Mouse (Mus musculus) CH12.LX (cell line): ENCODE measurements around the gene Evx2. TPM values are rescaled to one million over a fixed set of nuclear protein-coding genes. Genes with fewer than 3 reads are reported as not detected.

Experiments
- DNase-seq: peaks from one replicate; pipeline ENCODE4 v3.0.0-alpha.2; 2013; ENCODE audit errors: extremely low read depth
- H3K27ac ChIP-seq: 2 replicates; pipeline ENCODE4 v1.5.1; 2012; ENCODE audit warnings: low read depth, mild to moderate bottlenecking, control low read depth, moderate library complexity; ENCODE audit not compliant: insufficient read depth
- H3K27me3 ChIP-seq: replicated peaks from 2 replicates; pipeline ENCODE3; 2012; ENCODE audit warnings: inconsistent platforms
- H3K36me3 ChIP-seq, 2 experiments: replicated peaks in 1 of 2; 2 replicates each; pipeline versions ENCODE3 to v1.6.1; 2012; ENCODE audit warnings: inconsistent platforms in 1 of 2, low read length in 1 of 2, mild to moderate bottlenecking in 1 of 2, mixed read lengths in 1 of 2, moderate library complexity in 1 of 2; ENCODE audit not compliant: control insufficient read depth in 1 of 2, insufficient read depth in 1 of 2
- H3K4me1 ChIP-seq, 2 experiments: 2 replicates each; pipeline ENCODE4 v1.6.1; 2012; ENCODE audit warnings: inconsistent platforms in 1 of 2, moderate library complexity in 1 of 2; ENCODE audit not compliant: insufficient read depth in 2 of 2, control insufficient read depth in 1 of 2
- H3K4me2 ChIP-seq: 2 replicates; pipeline ENCODE4 v1.6.1; 2012; ENCODE audit warnings: low read depth, mild to moderate bottlenecking, control low read depth; ENCODE audit not compliant: poor library complexity, insufficient read depth, severe bottlenecking
- H3K4me3 ChIP-seq, 3 experiments: fragments of 150-350 bp in 1 of 3; sonication (generic) in 1 of 3; replicated peaks in 1 of 3; 2 replicates each; pipeline versions ENCODE3 to v1.5.1; 2011 to 2012; ENCODE audit warnings: low read depth in 2 of 3, low read length in 2 of 3, mild to moderate bottlenecking in 2 of 3, moderate library complexity in 2 of 3, control low read depth in 1 of 3, improper control_type of control experiment in 1 of 3, inconsistent platforms in 1 of 3, mixed read lengths in 1 of 3; ENCODE audit not compliant: poor library complexity in 1 of 3
- H3K79me2 ChIP-seq: replicated peaks from 2 replicates; pipeline ENCODE4 v1.6.1; 2012; ENCODE audit warnings: mild to moderate bottlenecking, moderate library complexity; ENCODE audit not compliant: control insufficient read depth, poor library complexity, insufficient read depth, severe bottlenecking; ENCODE audit errors: extremely low read depth
- H3K9ac ChIP-seq: 2 replicates; pipeline ENCODE4 v1.6.1; 2012; ENCODE audit warnings: low read depth, mild to moderate bottlenecking, control low read depth, moderate library complexity; ENCODE audit not compliant: insufficient read depth
- H3K9me3 ChIP-seq: replicated peaks from 2 replicates; pipeline ENCODE3; 2012; ENCODE audit warnings: low read length, inconsistent platforms, mixed read lengths
- CHD1 ChIP-seq: IDR thresholded peaks from 2 replicates; pipeline ENCODE4 v1.6.1; 2012; ENCODE audit warnings: low read depth, low read length, improper control_type of control experiment, inconsistent platforms
- CHD2 ChIP-seq: IDR thresholded peaks from 2 replicates; pipeline ENCODE4 v1.6.1; 2011; ENCODE audit warnings: low read length, improper control_type of control experiment
- CTCF ChIP-seq, 2 experiments: IDR thresholded peaks in 1 of 2; conservative IDR thresholded peaks in 1 of 2; 2 replicates each; pipeline ENCODE4 v1.5.1; 2011 to 2012; ENCODE audit warnings: low read depth in 2 of 2, low read length in 2 of 2, improper control_type of control experiment in 1 of 2, inconsistent platforms in 1 of 2, mild to moderate bottlenecking in 1 of 2, moderate library complexity in 1 of 2
- E2F4 ChIP-seq: IDR thresholded peaks from 2 replicates; pipeline ENCODE4 v1.6.1; 2011; ENCODE audit warnings: low read depth, low read length, improper control_type of control experiment; ENCODE audit not compliant: insufficient replicate concordance
- ELF1 ChIP-seq: IDR thresholded peaks from 2 replicates; pipeline ENCODE4 v1.6.1; 2014; ENCODE audit warnings: low read depth, mild to moderate bottlenecking, inconsistent platforms, low read length, improper control_type of control experiment
- EP300 ChIP-seq: IDR thresholded peaks from 2 replicates; pipeline ENCODE4 v1.6.1; 2011; ENCODE audit warnings: low read length, improper control_type of control experiment
- GABPA ChIP-seq: IDR thresholded peaks from 2 replicates; pipeline ENCODE4 v1.6.1; 2012; ENCODE audit warnings: low read depth, low read length, improper control_type of control experiment, inconsistent platforms; ENCODE audit not compliant: insufficient replicate concordance
- HCFC1 ChIP-seq: IDR thresholded peaks from 2 replicates; pipeline ENCODE4 v1.6.1; 2012; ENCODE audit warnings: low read depth, mild to moderate bottlenecking, inconsistent platforms, low read length, improper control_type of control experiment
- JUN ChIP-seq: IDR thresholded peaks from 2 replicates; pipeline ENCODE4 v1.6.1; 2011; ENCODE audit warnings: low read depth, mild to moderate bottlenecking, low read length, improper control_type of control experiment, moderate library complexity; ENCODE audit not compliant: insufficient read depth
- MAFK ChIP-seq: IDR thresholded peaks from 2 replicates; pipeline ENCODE4 v1.6.1; 2011; ENCODE audit warnings: low read length, improper control_type of control experiment; ENCODE audit not compliant: insufficient replicate concordance
- MAX ChIP-seq: IDR thresholded peaks from 2 replicates; pipeline ENCODE4 v1.6.1; 2011; ENCODE audit warnings: low read length, improper control_type of control experiment
- MAZ ChIP-seq: IDR thresholded peaks from 2 replicates; pipeline ENCODE4 v1.6.1; 2012; ENCODE audit warnings: low read depth, mild to moderate bottlenecking, inconsistent platforms, low read length, improper control_type of control experiment, moderate library complexity
- NELFE ChIP-seq: IDR thresholded peaks from 2 replicates; pipeline ENCODE4 v1.6.1; 2011; ENCODE audit warnings: low read depth, low read length, improper control_type of control experiment
- PAX5 ChIP-seq: IDR thresholded peaks from 2 replicates; pipeline ENCODE4 v1.6.1; 2012; ENCODE audit warnings: low read length, inconsistent platforms, mixed read lengths
- POLR2A ChIP-seq: IDR thresholded peaks from 2 replicates; pipeline ENCODE4 v1.6.1; 2011; ENCODE audit warnings: low read depth, mild to moderate bottlenecking, improper control_type of control experiment, low read length
- RAD21 ChIP-seq: IDR thresholded peaks from 2 replicates; pipeline ENCODE4 v1.6.1; 2011; ENCODE audit warnings: low read depth, mild to moderate bottlenecking, low read length, improper control_type of control experiment, moderate library complexity
- SIN3A ChIP-seq: IDR thresholded peaks from 2 replicates; pipeline ENCODE4 v1.6.1; 2012; ENCODE audit warnings: low read length, improper control_type of control experiment, inconsistent platforms
- SMC3 ChIP-seq: IDR thresholded peaks from 2 replicates; pipeline ENCODE4 v1.6.1; 2011; ENCODE audit warnings: low read depth, low read length, improper control_type of control experiment
- TBP ChIP-seq: conservative IDR thresholded peaks from 2 replicates; pipeline ENCODE4 v1.6.1; 2011; ENCODE audit warnings: low read depth, low read length, improper control_type of control experiment
- TCF12 ChIP-seq: IDR thresholded peaks from 2 replicates; pipeline ENCODE4 v1.6.1; 2014; ENCODE audit warnings: low read depth, mild to moderate bottlenecking, inconsistent platforms, low read length, improper control_type of control experiment
- UBTF ChIP-seq: IDR thresholded peaks from 2 replicates; pipeline ENCODE4 v1.6.1; 2012; ENCODE audit warnings: low read depth, mild to moderate bottlenecking, inconsistent platforms, low read length, improper control_type of control experiment, moderate library complexity
- USF1 ChIP-seq: IDR thresholded peaks from 2 replicates; pipeline ENCODE4 v1.6.1; 2014; ENCODE audit warnings: low read depth, mild to moderate bottlenecking, inconsistent platforms, low read length, improper control_type of control experiment
- ZC3H11A ChIP-seq: IDR thresholded peaks from 2 replicates; pipeline ENCODE4 v1.6.1; 2012; ENCODE audit warnings: low read depth, mild to moderate bottlenecking, inconsistent platforms, low read length, improper control_type of control experiment
- ZKSCAN1 ChIP-seq: IDR thresholded peaks from 2 replicates; pipeline ENCODE4 v1.6.1; 2012; ENCODE audit warnings: low read depth, inconsistent platforms, low read length, improper control_type of control experiment, borderline replicate concordance
- dilution Hi-C: fragments of 300-500 bp; cut with MboI; formaldehyde crosslinking; loops from 2 replicates; pipeline ENCODE4 v1.14.3; 2020; ENCODE audit warnings: low sequenced_read_pairs; ENCODE audit not compliant: extremely low pct_unique_long_range_greater_than_20kb, extremely low pct_ligation_motif_present
- in situ Hi-C: fragments of 300-500 bp; cut with MboI; formaldehyde crosslinking; loops from 3 replicates; pipeline ENCODE4 v1.14.3; 2019; ENCODE audit warnings: low sequenced_read_pairs, low pct_ligation_motif_present, low pct_unique_long_range_greater_than_20kb, mixed read lengths
- polyA plus RNA-seq: library from polyadenylated mRNA; unstranded; fragments of >175 nt; gene quantifications from 2 replicates; pipeline ENCODE4 v1.2.1, GENCODE M21; 2012; ENCODE audit warnings: low read depth; ENCODE audit not compliant: insufficient read length
- total RNA-seq, 2 experiments: library from RNA; depleted of rRNA; stranded (reverse); fragments of 300-350 nt in 1 of 2; fragments of >200 nt in 1 of 2; gene quantifications; 2 replicates each; pipeline ENCODE4 v1.2.3; 2012 to 2014

The Evx2 gene
- total and polyA plus RNA-seq, 3 experiments, result not detected

GRCm38 (mm10) chr2:74663291-74663925 is 4.1 kb upstream of the Evx2 start:
- peak overlapping the region; percentile 23 to 33 (median 32) for H3K4me3 ChIP-seq
- H3K4me2 ChIP-seq, result peak overlapping the region; percentile 90
- H3K9ac ChIP-seq, result 0 out of 2 replicates have a peak overlapping the region, but pooled peaks have one; percentile 9
- peaks cover 0 to 5% of the 10 kb centered on the region in 2 experiments; a peak in 2 of 4 replicates for H3K4me1 ChIP-seq
- TF ChIP-seq ELF1 (no peak), MAZ (no peak), TBP (no peak), E2F4 (no peak), CTCF (conservative IDR thresholded peaks at IDR 0.05 in 1 of 2, IDR thresholded peaks at IDR 0.05 in 1 of 2; ENCODE audit: low read depth in 2 of 2, low read length in 2 of 2) (peak; percentile 42 to 80), ZC3H11A (0 out of 2 replicates have a peak, but pooled peaks have one; percentile 9), UBTF (no peak), POLR2A (no peak), CHD2 (no peak), RAD21 (peak; percentile 82), SIN3A (no peak), CHD1 (no peak), MAX (no peak), HCFC1 (no peak), SMC3 (peak; percentile 72), JUN (no peak)
- no peaks in the 10 kb centered on the region for H3K79me2 ChIP-seq
- peaks cover 22% of the 10 kb centered on the region for H3K9me3 ChIP-seq
- in situ Hi-C loops (loop anchor here (10.0 to 25.0 kb wide), 3 partner anchors 369 to 1076 kb away; partner anchors contain the start of gene Chrna1), dilution Hi-C loops (no loop called here)
- no peak overlapping the region for H3K27ac ChIP-seq
- no peaks in the 10 kb centered on the region for H3K36me3 ChIP-seq
- no peaks in the 10 kb centered on the region for H3K27me3 ChIP-seq
- DNase-seq, result peak; percentile 52

GRCm38 (mm10) chr2:74661685-74662084 is 2.3 kb upstream of the Evx2 start:
- DNase-seq, result peak; percentile 29
- in situ Hi-C loops (loop anchor here (10.0 to 25.0 kb wide), 3 partner anchors 367 to 1074 kb away; partner anchors contain the start of gene Chrna1), dilution Hi-C loops (no loop called here)
- Histone ChIP-seq H3K9me3 (peaks cover 28% of the 10 kb centered on the region), H3K4me1 (peaks cover 0 to 5% of the 10 kb centered on the region in 2 experiments; a peak in 2 of 4 replicates), H3K9ac (no peak overlapping the region), H3K27me3 (no peaks in the 10 kb centered on the region), H3K27ac (no peak overlapping the region), H3K36me3 (no peaks in the 10 kb centered on the region), H3K4me3 (no peak overlapping the region), H3K79me2 (no peaks in the 10 kb centered on the region), H3K4me2 (no peak overlapping the region; the same call in 1 of the 2 replicates)
- TF ChIP-seq MAX (no peak), ZC3H11A (0 out of 2 replicates have a peak, but pooled peaks have one; percentile 8), TBP (no peak), SMC3 (peak; percentile 64), USF1 (no peak), GABPA (no peak), E2F4 (no peak), MAFK (no peak), EP300 (no peak), ZKSCAN1 (no peak), NELFE (no peak), RAD21 (peak; percentile 77), TCF12 (no peak), PAX5 (no peak), CTCF (conservative IDR thresholded peaks at IDR 0.05 in 1 of 2, IDR thresholded peaks at IDR 0.05 in 1 of 2; ENCODE audit: low read depth in 2 of 2, low read length in 2 of 2) (peak in 1 of 2 experiments; percentile 72; a peak in 2 of 4 replicates)
